Mouse (Mus musculus) cerebellum, postnatal 10 days (tissue): ENCODE results near the gene Gm9780.
A peak's percentile ranks its signal among the peaks of the same experiment; 100 is the strongest.
"Not testable (repeated sequence)": the region's sequence is repeated elsewhere in the genome, so short reads cannot be mapped to it uniquely, and the experiment has no call there.

Source experiments
- DNase-seq, 2 experiments: peaks; one replicate each; pipeline ENCODE4 v3.0.0; 2021; ENCODE audit warnings: mixed read lengths in 2 of 2

Gene Gm9780

DNA sequence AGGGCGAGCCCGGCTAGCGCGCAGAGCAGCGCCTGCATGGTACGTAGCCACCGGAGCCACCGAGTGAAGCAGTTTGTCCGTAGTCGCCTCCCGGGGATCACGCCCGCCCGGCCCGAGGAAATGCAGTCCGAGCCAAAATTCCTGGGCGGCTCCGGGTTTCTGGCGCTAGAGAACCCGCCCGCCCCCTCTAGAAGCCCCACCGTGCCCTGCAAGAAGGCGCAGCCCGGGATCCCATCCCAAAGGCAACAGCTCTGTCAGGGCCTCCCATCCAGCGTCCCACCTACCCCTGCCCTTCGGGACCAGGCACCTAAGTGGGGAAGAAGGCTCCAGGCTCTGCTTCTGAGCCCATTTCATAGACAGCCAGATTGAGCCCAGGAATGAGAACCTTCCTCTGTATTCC, at the start of gene Gm9780:
TSS of gene Gm9780 (minus strand) at position 101 of the 400 bp plus-strand sequence.
- not testable (repeated sequence) for DNase-seq

DNA sequence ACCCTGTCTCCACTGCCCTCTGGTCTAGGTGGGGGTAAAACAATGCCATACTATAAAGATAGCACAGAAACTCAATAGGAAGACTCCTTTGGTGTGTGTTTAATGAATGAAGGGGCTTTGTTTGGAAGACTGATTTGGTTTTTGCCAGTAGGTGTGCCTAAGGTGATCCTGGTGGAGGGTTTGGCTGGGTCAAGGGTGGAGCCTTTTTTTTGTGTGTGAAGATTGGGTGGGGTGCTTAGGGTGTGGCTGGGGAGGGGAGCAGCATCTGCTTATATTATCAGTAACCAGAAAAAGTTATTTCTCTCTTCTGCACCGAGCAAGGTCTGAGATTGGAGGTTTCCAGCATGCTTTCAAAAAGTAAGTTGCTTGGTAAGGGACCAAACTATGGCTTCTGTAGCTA, 39.5 kb upstream of the Gm9780 start, which contains the start of gene Cphx3:
TSS of gene Cphx3 (plus strand) at position 301 of the 400 bp plus-strand sequence.
- not testable (repeated sequence) for DNase-seq

DNA sequence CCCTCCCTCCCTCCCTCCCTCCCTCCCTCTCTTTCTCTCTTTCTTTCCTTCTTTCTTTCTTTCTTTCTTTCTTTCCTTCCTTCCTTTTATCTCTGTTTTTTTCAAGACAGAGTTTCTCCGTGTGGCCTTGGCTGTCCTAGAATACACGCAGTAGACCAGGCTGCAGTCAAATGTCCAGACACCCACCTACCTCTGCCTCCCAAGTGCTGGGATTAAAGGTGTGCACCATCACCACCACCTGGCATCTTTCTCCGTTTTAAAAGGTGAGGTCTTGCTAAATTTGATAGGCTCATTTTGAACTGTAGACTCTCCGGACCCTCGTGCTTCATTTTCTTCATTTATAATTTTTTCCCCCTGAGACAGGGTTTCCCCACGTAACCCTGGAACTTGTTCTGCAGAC, 38.7 kb upstream of the Gm9780 start, which contains the start of gene Cphx2:
TSS of gene Cphx2 (plus strand) at position 301 of the 400 bp plus-strand sequence.
- not testable (repeated sequence) for DNase-seq

DNA sequence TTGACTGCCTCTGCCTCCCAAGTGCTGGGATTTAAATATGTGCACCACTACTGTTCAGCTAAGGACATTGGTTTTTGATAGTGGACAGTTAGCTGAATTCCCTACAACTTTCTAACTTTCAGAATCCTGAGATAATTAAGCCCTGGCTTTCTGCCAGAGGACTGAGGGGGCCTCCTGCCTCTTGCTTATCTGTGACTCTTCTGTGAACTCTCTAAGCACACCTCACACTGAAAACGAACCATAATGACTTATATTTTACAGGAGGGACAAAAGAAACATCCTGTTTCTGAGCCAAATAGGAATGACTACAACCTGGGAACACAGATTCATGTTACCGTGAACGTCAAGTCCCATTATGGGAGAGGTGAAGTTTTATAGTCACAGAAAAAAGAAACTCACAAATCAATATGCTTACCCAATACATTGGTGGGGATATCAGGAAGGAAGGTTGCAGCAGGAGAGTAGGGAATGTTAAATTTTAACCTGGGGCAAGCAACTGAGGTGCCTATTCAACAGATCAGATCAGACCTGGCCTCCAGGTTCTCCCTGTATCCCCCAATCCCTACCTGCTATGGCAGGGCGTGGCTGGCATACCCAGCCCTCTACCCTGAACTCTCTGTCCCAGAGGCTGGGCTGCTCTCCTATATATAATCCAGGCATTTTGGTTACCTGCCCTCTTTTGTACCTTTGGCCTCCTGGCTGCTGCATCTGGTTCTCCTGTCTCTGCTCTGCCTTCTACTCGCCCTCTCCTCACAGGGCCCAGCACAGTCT, 34.3 kb upstream of the Gm9780 start:
- DNase-seq, result not testable (repeated sequence)

DNA sequence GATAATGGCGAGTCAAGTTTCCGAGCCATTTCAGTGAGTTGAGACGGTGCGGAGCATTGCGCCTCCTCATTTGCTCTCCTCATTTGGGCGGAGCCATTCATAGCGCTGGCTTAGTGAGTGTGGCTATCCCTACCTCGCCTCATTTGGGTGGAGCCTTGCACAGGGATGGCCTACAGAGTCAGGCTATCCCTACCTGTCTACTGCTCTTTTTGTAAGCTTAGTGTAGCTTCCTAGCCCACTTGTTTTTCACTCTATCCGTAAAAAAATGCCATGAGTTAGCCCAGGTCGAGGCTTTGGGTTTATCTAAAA, 24.8 kb upstream of the Gm9780 start, which contains the start of gene Tmem254c:
TSS of gene Tmem254c (minus strand) at position 31 of the 309 bp plus-strand sequence.
- not testable (repeated sequence) for DNase-seq

DNA sequence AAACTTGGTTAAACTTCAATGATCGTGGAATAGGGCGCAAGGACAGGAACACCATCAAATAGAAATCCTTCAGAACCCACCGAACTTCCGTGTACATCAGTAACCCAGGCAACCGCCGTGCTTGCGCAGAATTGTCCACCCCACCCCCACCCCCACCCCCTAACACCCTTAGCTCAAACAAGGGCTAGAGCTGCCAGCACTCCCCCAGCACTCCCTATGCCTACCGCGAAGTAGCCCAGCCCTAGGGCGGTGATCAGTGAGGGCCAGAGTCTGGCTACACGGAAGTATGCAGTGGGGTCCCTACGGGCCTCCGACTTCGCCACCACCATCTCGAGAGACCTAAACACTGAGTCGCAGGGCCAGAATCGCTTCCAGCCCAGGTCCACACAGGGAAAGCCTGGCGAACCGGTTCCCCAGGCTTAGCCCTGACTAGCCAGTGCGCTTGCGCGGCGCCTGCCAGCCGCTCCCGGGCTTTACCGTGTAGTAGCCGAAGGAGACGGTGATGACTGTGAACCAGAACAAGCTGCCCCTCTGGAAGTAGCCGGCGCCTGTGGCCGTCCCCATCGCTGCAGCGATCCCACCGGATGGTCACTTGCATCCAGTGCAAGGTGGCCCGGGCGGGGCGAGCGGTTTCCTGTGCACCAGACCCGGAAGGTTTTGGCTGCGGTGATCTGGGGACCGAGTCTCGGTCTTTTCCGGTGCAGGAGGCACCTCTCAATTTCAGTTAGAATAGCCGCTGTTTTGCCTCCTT, 24.2 kb upstream of the Gm9780 start:
- DNase-seq, result not testable (repeated sequence)

DNA sequence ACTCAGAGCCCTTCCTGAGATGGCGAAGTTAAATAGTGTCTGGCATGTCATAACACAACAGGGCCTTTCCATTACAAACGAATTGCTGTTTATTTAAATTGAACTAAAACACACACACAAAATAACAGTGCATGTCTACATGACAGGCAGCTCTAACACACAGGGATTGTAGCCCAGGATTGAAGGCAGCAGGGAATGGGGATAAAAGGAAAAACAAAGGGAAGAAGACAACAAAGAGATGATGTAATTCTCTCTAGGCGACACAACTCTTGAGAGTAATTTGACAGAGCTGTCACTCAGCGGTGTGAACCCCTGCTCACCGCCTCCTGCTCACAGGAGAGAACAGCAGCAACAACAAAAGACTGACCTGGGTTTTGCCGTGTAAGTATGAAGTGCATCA, 16.9 kb upstream of the Gm9780 start:
- DNase-seq, result not testable (repeated sequence)

DNA sequence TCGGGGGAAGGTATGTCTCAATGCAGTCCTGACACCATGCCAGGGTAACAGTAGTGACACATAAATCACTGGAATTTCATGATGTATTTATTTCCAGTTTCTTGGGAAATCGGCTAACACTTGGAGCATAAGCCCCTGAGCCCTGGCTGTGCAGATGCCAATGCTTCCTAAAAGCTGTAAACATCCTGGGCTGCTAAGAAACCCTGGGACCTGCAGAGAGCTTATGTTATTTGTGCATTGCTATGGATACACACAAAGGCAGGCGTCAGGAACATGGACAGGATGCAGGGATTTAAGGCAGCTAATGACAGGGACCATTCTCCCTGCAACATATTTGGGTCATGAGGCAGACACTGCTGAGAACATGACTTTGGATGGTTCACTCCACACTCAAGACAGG, 15.7 kb upstream of the Gm9780 start:
- DNase-seq, result not testable (repeated sequence)

DNA sequence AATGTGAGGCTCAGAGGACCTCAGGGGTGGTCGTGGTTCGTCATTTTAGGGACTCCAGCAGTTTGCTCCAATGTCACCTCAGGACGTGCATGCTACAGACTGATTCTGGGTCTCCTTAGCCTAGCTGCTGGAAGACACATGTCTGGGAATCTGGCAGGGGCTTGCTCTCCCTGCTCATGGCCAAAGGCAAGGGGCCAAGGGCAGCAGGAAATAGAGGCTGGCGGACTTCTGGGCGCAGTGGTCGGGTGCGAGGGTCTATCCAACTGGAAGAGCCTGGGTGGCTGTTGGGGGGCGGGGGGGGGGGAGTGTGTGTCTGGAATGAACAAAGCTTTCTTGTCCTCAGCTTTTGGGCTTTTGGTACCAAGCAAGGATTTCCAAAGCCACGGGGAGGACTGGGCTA, 6.3 kb upstream of the Gm9780 start:
- not testable (repeated sequence) for DNase-seq

DNA sequence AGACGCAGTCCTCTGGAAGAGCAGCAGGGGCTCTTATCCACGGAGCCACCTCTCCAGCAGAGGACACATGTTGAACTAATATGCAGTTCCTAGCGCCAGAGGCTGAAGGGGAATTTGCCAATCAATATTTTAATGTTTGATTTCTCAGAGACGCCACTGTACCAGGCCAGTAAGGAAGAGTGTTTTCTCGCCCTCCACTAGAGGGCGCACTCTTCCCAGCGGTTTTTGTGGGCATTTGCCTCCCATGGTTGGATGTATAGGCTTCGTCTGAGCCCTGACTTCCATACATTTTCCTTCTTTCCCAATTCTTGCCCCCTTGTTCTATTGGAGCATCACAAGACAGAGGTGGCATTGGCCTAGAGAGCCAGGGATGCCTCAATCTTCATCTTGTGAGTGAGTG, 4.5 kb upstream of the Gm9780 start:
- DNase-seq, result not testable (repeated sequence)

DNA sequence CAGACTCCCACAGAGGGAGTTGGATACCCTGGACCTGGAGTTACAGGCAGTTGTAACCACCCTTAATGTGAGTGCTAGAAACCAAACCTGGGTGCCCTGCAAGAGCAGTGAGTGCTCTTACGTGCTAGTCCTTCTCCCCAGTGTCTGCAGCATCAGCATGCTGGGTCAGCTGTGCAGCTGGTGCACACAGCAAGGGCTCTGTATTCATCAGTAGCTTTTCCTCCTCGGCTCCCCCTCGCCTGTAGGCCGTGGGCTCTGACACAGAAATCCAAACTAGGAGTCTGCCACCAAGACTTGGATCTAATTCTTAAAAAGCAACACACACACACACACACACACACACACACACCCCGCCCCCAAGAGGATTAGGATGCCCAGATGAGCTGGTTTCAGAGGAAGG, 2.5 kb upstream of the Gm9780 start:
- not testable (repeated sequence) for DNase-seq

DNA sequence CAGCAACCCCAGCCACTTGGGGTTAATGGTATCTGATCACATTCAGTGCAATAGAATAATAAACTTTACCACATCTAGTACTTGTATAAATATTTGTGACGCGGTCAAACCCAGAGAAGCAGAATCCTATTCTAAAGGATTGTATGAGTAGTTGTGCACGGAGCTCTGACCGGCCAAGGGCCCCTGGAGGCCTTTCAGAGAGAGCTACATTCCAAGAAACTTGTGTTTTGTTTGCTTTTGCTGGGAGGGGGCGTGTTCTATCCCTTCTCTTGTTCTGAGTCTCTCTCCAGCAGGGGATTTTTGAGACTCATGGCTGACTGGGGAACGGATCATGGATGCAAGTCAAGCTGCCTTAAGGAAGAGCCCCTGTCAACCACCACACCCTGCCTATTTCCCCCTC, 7.1 kb downstream of the Gm9780 start:
- not testable (repeated sequence) for DNase-seq

DNA sequence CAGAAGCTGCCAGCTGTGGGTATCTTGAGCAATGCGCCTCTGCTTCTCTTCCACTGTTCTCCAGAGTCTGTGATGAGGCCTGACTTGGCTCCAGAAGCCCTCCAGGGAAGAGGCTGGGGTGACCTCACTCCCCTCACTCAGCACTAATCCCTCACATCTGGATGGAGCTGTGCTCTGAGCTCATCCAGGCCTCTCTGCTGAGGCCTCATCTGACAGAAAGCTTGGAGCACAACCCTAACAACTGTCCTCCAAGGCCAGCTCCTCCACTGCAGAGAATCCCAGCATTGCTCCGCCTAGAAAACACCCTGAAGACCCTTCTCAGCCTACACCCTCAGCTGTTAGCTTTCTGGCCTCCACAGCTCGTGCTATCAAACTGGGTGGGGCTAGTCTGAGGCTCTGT, 8.1 kb downstream of the Gm9780 start:
- DNase-seq, result not testable (repeated sequence)

DNA sequence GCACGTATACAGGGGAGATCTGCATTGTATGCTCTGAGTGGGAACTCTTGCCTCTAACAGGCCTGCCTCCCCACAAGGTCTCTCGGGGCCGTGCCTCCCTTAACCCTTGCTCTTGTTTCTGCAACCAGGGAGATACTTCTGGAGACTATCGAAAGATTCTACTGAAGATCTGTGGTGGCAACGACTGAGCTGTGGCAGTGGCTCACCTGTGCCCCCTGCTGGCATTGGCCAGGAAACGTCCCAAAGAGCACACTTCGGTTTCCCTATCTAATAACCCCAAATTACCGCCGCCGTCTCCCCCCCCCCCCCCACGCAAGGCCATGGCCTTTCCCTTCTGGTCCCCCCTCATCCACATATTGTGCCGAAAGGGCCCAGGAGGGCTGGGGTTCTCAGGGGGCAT, 16.9 kb downstream of the Gm9780 start:
- DNase-seq, result not testable (repeated sequence)

DNA sequence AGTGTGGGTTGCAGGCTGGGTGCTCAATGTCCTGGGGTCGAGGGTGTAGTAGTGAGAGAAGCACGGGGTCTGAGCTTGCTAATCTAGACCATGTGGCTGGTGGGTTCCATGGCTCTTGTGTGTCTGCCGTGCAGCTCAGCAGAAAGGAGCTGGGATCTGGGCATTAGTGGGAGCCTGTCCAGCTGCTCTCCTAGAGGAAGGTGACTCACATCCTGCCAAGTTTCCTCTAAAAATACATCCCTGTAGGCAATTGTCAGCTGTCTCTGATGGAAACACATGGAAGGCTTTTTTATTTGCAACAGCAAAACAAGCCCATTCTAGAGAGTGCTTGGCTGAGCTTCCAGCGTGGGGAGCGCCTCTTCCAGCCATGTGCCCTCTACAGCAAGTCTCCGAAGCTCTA, 19.7 kb downstream of the Gm9780 start:
- not testable (repeated sequence) for DNase-seq

DNA sequence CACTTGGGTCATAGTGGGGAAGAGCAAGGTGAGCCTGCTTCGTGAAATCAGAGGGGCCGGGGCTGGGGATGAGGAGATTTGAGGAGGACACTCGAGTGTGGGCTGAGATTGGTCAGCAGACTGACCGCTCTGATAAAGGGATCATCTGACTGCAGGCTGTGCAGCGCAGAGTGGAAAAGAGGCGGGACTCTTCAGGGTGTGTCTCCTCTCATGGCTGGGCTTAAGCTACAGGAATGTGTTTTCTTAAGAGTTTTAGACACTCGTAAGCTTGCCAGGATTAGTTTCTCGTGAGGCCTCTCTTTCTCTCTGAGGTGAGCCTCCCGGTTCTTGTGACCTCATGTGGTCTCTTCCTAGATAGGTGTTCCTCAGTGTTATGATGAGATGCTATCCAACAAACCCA, 21.0 kb downstream of the Gm9780 start:
- not testable (repeated sequence) for DNase-seq

DNA sequence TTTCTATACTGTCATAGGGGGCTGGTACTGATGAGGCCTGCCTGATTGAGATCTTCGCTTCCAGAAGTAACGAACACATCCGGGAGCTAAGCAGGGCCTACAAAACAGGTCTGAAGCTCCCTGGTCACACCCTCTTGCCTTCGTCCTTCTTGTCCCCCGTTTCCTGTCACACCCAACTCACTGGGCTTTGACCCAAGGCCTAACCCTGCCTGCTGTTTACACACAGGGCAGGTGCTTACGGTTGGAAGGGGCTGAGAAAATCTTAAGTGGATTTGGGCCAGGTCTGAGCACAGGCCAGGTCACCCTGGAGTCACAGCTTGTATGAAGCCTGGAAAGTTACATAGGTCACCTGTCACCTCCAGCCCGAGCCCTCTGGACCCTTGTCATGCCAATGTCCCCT, 26.1 kb downstream of the Gm9780 start:
- not testable (repeated sequence) for DNase-seq

DNA sequence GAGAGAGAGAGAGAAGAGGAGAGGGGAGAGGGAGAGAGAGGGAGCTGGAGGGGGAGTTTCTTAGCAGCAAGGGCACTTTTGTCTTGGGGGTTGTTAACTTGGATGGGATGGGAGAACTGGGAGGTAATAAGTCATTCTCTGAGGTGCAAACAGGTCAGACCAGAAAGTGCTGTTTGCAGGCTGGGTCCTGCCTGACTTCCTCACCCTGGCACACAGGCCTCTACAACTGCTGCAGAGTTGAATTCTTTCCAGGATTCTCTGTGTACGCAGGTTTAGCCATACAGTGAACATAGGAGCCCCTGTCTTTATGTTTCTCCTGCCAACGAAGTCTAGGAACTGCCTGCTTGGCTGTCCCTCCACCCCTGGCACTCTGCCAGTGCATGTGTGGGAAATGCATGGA, 35.0 kb downstream of the Gm9780 start:
- DNase-seq, result not testable (repeated sequence)

DNA sequence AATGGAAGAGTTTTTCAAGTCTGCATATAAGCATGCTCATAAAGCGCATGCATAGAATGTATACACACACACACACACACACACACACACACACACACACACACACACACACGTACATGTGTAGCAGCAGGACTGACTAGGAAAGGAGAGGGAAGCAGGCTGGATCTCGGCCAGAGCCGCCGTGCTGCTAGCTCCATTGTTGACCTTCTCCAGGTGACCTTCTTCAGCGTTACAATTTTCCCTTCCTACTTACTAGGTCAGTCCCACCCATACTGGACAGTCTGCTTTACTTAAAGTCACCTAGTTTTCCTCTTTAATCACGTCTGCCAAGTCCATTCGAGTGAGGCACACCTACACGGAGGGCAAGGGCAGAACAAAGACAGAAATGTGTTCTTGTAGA, 60.6 kb downstream of the Gm9780 start:
- DNase-seq, result peak; percentile 8 to 13

DNA sequence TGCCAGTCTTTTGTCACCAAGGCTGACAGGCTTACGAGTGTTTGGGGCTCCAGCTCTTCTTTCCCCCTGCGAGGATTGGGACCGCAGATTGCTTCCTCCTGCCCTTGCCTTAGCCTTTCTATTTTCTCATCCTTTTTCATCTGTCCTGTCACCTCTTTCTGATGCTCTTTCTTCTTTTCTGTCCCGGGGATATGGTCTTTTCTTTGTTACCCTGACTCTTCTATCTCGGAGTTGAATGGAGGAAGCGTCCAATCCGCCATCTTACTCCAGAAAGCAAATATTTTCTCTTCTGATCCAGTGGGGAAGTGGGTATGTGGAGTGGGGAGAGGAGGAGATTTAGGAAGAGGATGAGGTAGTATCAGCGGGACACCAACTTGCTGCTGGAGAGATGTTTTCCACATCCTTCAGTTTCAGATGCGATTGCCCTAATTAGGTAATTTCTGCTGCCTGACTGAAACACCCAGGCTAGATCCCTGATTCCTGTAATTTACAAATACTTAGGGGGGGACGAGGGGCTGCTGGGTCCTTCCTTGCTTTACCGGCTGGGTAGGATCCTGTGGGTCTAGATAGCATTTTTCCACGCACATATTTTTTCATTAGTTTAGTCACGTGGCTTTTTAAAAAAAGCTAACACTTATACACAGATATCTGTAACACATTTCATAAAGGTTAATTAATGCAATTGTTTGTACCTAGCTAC, 63.1 kb downstream of the Gm9780 start:
- DNase-seq, result peak; percentile 1 to 31

DNA sequence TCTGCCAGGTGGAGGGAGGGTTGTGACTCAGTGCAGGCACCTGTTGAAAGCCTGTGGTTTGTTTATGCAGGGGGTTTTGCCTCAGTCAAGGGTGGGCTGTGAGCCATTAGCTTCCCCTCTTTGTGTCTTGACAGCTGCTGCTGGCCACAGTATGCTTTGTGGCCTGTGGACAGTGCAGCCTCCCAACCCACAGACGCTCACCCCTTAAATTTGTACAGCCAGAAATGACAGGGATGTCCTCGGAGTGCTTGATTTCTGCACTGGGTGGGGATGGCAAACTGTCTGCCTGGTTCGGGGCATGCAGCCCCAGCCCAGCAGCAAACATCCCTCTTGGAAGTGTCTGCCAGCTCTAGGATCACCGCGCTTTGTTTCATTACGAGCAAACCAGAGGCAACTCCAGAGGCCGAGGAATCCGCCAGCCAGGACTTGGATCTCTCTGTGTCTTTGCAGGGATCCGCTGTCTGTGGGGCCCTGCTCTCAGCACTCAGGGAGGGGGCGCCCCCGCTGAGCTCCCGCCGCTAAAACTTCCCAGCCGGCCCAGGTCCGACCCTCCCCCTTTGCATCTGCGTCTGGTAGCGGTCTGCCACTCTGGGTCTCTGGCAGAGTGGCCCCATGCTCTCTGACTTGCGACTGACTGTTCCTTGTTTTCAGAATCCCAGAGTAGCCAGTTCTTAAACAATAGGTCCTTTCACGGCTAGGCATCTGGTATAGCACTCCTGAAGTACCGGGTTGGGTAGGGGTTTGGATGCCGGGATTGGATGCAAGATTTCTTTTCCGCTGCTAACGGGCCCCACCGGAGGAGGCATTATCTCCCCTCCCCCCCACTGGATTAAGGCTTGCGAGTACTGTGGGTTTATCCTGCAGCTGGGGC, 63.9 kb downstream of the Gm9780 start, which contains the start of gene Duxbl1:
TSS of gene Duxbl1 (plus strand) at position 207 of the 871 bp plus-strand sequence.
- not testable (repeated sequence) for DNase-seq
